Mouse (Mus musculus) lung, postnatal 10 days (tissue): ENCODE measurements around the gene Aldh3b2.
A peak's percentile ranks its signal among the peaks of the same experiment; 100 is the strongest.
"Not testable (repeated sequence)": the region's sequence is repeated elsewhere in the genome, so short reads cannot be mapped to it uniquely, and the experiment has no call there.

Source experiments
- DNase-seq: peaks from one replicate; pipeline ENCODE4 v3.0.0; 2021

Aldh3b2 gene

DNA sequence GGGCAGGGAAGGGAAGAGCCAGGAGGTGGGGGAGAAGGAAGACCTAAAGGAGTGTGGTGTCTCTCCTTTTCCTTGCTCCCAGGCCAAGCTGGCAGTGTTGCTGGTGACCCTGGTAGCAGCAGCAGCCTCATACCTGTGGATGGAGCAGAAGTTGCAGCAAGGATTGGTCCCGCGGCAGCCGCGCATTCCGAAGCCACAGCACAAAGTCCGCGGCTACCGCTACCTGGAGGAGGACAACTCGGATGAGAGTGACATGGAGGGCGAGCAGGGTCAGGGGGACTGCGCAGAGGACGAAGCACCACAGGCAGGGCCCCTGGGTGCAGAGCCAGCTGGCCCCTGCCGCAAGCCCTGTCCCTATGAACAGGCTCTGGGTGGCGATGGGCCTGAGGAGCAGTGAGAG lies 23.6 kb upstream of the Aldh3b2 start:
- no peak for DNase-seq

DNA sequence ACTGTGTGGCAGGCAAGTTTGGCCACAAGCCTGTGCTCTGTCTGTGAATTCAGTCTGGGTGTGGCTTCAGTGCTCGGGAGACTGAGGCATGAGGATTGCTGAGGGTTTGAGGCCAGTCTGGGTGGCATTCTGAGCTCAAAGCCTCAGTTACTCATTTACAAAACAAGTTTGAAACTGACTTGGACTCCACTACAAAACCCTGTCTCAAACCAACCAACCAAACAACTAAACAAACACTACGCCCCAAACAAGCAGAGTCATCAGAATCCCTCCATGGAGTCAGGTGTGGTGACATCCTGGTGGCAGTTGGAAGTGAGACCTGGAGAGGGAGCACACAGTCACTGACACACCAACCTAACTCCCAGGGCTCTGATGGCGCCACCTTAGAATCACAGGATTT lies 21.8 kb upstream of the Aldh3b2 start:
- no peak for DNase-seq

GRCm38 (mm10) chr19:3951461-3951860 lies 20.7 kb upstream of the Aldh3b2 start:
- DNase-seq, result no peak

GRCm38 (mm10) chr19:3952099-3952498 lies 20.0 kb upstream of the Aldh3b2 start:
- no peak for DNase-seq

DNA sequence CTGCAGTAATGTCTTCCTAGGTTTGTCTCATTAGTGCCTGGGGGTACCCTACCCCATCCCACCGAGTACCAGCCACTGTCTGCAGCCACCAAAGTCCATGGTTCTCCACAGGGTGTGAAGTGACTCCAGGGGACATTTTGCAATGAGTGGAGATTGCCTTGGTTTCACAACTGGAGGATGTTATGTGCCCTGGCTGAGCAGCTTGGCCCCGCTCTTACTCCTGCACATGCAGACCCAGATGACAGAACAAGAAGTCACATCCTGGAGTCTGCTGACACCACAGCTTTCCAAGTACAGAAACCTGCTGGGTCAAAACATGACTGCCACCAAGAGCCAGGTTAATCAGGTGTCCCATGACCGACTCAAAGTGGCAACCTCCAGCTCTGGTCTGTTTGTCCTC lies 17.1 kb upstream of the Aldh3b2 start:
- DNase-seq, result no peak

GRCm38 (mm10) chr19:3955804-3956203 lies 16.3 kb upstream of the Aldh3b2 start:
- no peak for DNase-seq

DNA sequence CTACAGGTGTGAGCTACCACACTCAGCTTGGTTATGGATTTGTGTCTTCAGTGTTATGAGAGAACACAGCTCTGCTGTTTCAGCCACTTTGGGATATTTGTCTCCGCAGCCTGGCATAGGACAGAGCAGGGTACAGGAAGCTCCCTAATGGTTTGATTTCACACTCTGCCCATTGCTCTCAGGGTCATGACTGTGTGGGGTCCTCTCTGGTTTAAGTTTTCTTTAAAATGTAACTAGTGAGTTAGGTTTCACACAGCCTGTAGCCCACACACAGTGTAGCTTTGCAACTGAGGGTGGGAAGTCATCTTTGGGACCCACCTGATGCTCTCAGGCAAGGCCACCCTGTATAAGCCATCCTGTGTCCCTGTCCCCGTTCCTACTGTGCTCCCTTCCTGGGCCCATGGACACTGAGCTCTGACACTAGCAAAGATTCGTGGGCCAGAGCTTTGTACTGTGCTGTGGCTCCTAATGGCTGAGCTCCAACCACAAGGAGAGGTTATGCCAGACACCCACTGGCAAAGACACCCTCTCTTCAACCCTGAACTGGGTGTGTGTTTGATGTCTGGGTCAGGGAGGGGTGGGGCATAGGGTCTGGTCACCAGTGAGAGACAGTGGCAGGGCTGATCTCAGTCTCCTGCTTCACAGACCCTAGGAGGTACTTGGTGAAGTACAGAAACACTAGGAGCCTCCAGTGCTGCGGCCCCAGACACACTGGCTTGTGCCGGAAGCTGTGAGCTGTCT lies 14.7 kb upstream of the Aldh3b2 start:
- not testable (repeated sequence) for DNase-seq

DNA sequence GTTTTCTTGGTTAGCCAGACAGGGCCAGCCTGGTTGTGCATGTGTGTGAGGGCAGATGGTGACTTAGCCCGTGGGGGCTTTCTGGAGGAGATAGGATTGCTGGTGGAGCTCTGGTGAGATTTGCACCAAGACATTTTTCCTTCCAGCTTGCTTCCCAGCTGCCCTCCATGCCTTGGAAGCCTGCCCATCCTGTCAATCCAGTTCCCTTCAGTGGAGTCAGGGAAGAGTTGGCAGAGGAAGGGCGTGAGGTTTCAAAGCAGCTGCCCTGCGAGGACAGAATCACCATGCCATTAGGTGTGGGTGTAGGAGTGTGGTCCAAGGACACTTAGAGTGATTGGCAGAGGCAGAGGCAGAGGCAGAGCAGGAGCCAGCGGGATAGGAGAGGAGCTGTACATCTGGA lies 13.7 kb upstream of the Aldh3b2 start, which contains the start of gene Aldh3b3:
TSS of gene Aldh3b3 (plus strand) at position 176 of the 400 bp plus-strand sequence.
- DNase-seq, result peak; percentile 36

- no peak for DNase-seq
Measured at GRCm38 (mm10) chr19:3959030-3959429, 13.1 kb upstream of the Aldh3b2 start.

- DNase-seq, result peak; percentile 52
Measured at GRCm38 (mm10) chr19:3960211-3960610, 11.9 kb upstream of the Aldh3b2 start.

DNA sequence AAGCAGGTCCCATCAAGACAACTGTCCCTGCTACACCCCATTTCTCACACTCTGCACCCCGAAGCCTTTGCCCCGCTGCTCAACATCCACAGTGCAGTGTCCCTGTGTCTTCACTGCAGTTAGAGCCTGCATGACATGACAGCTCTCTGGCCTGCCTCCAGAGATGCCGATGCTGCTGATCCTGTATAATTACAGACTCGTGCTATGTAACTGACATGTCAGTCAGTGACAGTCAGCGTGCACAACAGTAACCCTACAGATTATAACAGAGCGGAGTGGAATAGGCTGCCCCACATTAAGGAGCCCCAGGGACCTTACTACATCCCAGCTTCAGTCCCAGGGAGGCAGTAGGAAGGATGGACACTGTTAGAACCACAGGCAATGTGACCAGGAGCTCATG lies 10.3 kb upstream of the Aldh3b2 start:
- not testable (repeated sequence) for DNase-seq

DNA sequence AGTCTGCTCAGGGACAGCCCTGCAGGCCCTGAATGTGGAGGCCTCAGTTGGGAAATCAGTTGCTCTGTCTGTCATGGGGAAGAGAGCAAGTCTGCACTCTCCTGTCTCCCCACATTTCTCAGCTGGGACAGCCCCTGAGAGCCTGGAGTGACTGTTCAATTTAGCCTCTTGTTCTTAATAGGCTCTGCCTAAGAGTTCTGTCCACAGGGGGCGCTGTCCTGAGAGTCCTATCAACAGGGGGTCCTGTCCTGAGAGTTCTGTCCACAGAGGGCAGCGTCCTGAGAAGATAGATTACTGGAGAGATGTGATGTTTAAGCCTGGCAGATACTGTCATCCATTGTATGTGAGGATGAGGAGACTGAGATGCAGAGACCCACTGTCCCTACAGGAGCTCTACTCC lies 9.7 kb upstream of the Aldh3b2 start:
- peak; percentile 77 for DNase-seq

- DNase-seq, result no peak
Measured at GRCm38 (mm10) chr19:3964030-3964429, 8.1 kb upstream of the Aldh3b2 start.

DNA sequence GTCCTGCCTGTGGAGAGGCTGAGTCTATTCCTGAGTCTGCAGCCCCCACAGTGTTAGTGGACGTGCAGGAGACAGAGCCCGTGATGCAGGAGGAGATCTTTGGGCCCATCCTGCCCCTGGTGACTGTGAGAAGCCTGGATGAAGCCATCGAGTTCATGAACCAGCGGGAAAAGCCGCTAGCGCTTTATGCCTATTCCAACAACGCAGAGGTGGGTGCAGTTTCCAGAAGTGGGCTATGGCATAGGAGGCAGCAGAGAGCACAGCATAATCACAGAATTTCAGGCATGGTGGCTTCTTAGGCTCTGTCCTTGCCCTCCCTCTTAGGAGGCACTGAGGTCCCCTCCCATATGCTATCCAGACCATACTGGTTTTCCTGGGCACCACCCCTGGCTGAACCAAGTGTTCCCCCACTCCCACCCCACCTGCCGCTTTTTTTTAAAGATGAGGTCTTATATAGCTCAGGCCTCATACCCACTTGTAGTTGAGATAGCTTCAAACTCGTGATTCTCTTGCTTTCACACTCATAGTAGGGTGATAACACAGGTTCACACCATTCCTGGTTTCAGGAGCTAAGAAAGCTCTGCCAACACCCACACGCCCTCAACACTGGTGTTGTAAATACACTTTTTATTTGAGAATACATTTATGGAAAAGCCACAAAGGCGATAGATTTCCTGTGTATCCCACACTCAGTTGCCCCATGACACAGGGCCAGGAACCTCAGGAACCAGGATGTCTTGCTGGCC lies 5.6 kb upstream of the Aldh3b2 start:
- no peak for DNase-seq

- DNase-seq, result no peak
Measured at GRCm38 (mm10) chr19:3967258-3967657, 4.9 kb upstream of the Aldh3b2 start.

- not testable (repeated sequence) for DNase-seq
Measured at GRCm38 (mm10) chr19:3974608-3975007, 2.5 kb downstream of the Aldh3b2 start.

- peak; percentile 16 for DNase-seq
Measured at GRCm38 (mm10) chr19:3975866-3976265, 3.7 kb downstream of the Aldh3b2 start.

- DNase-seq, result peak; percentile 92
Measured at GRCm38 (mm10) chr19:3980309-3980708, 8.2 kb downstream of the Aldh3b2 start.

DNA sequence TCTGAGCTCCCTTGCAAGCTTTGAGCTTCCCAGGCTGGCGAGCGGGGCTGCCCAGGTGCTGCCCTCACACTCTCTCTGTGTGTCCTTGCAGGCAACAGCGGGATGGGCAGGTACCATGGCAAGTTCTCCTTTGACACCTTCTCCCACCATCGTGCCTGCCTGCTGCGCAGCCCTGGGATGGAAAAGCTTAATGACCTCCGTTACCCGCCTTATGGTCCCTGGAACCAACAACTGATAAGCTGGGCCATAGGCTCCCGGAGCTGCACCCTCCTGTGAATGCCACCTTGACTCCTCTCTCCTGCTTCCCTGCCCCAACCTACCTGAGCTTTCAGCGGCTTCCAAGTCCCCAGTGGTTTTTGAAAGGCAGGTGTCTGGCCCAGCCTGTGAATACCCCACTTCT lies 8.8 kb downstream of the Aldh3b2 start:
- DNase-seq, result no peak

GRCm38 (mm10) chr19:3983527-3984200 lies 11.5 kb downstream of the Aldh3b2 start:
- DNase-seq, result no peak

- DNase-seq, result peak; percentile 65
Measured at GRCm38 (mm10) chr19:3985261-3985681, 13.1 kb downstream of the Aldh3b2 start.

- DNase-seq, result peak; percentile 92
Measured at GRCm38 (mm10) chr19:3986334-3986733, 14.2 kb downstream of the Aldh3b2 start, which contains the start of gene Acy3. Acy3 (plus strand) TSS chr19:3986570.

GRCm38 (mm10) chr19:3988066-3988465 lies 15.9 kb downstream of the Aldh3b2 start:
- DNase-seq, result peak; percentile 23

DNA sequence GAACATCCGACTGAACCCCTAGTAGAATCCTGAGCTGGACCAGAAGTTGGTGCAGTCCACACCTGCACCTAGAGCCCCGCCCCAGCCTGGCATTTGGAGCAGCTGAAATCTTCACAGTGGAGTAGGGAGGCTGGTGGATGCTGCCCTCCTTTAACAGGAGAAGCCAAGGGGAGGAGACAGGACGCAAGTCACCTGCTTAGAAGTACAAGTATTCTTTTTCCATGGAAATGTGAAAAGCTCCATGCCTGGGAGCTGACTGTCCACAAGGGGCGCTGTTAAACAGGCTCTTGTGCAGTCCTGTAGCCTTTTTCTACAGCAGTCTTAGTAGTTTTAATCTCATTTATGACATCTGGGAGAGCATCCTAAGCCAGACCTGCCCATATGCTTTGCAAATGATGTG lies 16.6 kb downstream of the Aldh3b2 start:
- no peak for DNase-seq
